Mouse (Mus musculus) erythroblast, embryonic 14.5 days (primary cell): ENCODE results near the gene Wipf1.

Experiments
- GATA1 ChIP-seq: IDR thresholded peaks from 2 replicates; pipeline ENCODE4 v1.6.1; 2012; ENCODE audit warnings: low read length, inconsistent platforms, mixed read lengths
- TAL1 ChIP-seq: IDR thresholded peaks from 3 replicates; pipeline ENCODE4 v1.6.1; 2012; ENCODE audit warnings: low read length, inconsistent platforms, mixed read lengths

DNA sequence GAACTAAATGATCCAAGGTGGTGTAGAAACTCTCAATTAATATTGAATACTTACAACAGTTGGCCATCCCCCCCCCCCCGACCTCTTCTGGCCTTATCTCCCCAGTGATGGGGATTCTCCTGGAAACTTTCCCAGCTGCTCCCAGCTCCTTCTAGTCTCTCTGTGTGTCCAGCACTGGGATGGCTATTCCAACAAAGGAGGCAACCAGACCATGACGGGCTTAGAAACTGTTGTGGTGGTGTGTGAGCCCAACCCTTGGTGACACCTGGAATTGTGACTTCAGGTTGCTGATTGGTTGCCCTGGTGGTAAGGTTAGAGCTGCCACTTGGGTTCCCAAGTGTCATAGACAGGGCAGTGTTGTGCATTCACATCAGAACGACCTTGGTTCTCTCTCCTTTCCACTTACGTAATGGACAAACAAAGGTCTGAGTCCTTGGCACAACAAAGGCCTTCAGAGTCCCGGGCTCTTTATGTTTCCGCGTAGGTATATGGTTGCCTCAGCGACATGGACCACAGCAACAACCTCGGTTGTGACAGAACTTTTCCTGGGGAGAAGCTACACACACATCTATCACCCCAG is 123.1 kb downstream of the Wipf1 start:
- no peak for TF ChIP-seq TAL1
- TF ChIP-seq GATA1, result no peak
